Mouse (Mus musculus) kidney, postnatal 10 days (tissue): Measurements from ENCODE around the gene Syk.

Source experiments
- DNase-seq: peaks from one replicate; pipeline ENCODE4 v3.0.0; 2021; ENCODE audit warnings: mixed read lengths

Gene Syk

DNA sequence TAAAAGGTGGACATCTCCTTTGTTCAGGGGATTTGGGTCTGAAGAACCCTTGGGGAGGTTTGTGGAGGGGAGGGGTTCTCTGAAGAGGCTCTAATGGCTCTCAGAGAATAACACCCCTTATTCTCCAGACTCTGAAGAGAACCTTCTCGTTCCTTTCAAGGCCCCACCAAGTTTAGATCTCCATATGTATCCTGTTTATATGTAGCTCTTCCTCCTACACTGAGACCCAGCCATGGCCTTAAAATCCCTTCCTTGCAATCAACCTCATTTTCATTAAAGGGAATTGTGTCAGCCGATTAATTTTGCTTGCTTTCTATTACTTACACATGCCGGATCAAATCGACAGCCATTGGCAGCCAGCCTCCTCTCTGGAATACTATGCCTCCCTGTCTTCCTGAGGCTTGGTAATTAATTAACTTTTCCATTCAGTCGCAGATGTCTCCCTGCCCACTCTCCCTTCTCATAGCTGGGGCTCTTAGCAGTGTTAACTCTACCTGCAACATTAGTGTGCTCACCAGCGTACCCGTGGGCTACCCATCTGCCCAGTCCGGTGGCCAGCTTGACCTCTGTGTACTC is 13.7 kb upstream of the Syk start:
- DNase-seq = no peak

DNA sequence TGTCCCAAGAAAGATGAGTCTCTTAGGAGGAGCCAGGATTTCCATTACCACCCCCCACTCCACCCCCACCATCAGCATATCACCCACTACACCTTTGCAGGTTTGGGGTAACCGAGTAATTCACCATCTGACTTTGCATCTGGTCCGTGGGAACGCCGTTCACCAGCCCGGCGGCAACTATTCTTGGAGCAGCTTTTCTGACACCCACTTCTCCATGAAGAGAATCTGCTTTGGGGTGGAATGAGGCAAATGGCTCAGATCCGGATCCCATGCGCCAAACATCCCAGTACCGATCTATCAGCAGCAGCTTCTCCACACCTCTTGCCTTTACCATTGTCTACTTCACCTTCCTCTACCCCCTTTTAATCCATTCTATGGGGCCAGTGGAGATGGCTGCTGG is 12.7 kb upstream of the Syk start:
- no peak for DNase-seq

DNA sequence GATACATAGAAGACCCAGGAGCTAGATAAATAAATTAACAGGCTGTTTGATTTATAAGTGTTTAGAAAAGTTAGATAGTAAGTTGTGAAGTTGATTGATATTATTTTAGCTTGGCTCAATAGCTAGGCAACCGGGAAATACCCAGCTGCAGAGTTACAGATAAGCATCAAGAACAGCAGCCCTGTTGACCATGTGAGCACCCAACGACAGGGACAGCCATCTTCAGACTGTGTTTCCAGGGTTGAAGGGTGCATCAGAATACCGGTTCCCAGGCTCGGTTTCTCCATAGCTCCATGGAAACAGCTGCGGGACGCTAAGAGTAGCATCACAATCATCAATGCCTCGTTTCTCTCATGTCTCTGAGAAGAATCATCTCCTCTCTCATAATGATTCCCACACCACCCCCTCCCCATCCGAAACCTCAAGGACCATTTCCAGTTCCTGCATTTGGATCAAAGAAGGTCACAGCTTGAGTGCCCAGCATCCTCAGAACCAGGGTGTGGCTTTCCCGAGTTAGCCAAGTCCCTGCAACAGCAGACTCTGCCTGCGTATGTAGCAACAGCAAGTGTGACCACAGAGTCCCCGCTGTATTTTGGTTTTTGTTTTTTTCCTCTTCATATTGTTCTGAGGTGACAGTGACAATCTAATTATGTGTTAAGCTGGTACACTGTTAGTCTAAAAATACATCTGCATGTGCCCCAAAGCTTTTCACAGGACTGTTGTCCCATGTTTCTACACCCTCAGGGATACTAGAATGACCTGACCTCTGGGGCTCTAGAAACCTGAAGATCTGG is 11.2 kb upstream of the Syk start:
- DNase-seq = no peak

DNA sequence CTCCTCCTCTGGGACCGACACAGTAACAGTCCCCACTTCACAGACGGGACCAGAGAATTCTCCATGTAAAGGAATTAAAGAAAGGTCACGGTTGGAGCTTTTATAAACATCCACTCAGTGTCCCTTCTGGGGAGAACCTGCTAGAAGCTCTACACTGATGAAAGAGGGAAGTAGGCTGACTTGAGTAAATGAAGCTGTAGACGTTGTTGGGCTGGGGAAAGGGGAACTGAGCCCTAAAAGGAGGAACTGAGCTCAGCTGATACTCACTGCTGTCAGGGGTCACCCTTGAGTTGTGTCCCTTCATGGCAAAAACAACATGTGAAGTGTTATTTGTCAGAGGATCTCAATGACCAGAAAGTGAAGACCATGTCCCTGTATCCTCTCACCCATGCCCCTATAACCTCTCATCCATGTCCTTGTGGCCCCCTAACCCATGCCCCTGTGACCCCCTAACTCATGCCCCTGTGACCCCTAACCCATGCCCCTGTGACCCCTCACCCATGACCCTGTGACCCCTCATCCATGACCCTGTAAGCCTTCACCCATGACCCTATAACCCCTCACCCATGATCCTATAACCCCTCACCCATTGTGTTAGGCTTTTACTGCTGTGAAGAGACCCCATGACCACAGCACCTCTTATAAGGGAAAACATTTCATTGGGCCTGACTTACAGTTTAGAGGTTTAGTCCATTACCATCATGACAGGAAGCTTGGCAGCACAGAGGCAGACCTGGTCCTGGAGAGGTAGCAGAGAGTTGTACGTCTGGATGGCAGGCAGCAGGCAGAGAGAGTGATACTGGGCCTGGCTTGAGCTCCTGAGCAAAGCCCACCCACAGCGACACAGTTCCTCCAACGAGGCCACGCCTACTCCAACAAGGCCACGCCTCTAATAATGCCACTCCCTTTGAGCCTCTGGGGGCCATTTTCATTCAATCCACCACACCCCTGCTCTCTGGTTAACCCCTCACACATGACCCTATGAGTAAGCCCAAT is 10.2 kb upstream of the Syk start:
- no peak for DNase-seq

- no peak for DNase-seq
Measured at GRCm38 (mm10) chr13:52574311-52574710, 8.7 kb upstream of the Syk start.

DNA sequence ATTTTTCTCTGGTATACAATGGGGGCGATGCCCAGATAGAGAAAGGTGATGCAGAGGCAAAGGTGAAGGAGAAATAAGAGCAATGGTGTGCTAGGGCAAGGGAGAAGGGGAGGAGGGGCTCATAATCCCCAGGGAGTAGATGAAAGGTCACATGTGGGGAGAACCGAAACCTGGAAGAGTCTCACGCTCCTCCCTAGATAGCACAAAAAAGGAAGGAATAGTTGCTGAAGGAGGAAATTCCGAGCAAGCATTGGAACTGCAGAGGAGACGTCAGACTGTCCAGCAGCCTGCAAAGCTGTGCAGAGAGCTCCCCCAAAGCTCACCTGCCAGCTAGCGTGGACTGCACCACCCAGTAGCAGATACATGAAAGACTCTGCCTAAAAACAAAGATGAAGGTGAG is 7.5 kb upstream of the Syk start:
- no peak for DNase-seq

- DNase-seq = no peak
Measured at GRCm38 (mm10) chr13:52576021-52576614, 6.9 kb upstream of the Syk start.

DNA sequence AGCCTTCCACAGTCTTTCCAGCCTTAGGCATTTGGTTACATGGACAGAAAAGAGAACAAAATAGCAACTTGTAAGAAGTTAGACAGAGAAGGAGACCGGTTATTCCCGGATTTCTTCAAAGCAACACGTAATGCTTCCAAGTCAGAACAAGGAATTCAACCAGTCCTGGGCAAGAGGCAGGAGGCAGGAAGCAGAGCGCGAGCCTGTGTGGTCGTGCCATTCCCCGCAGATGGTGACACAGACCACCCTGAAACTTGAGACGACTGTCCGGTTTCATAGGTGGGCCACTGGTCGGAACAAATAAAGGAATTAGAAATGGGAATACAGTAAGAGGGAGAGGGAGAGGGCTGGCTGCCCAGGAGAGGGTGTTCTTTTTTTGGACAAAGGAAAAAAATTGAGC is 6.1 kb upstream of the Syk start:
- DNase-seq = no peak

DNA sequence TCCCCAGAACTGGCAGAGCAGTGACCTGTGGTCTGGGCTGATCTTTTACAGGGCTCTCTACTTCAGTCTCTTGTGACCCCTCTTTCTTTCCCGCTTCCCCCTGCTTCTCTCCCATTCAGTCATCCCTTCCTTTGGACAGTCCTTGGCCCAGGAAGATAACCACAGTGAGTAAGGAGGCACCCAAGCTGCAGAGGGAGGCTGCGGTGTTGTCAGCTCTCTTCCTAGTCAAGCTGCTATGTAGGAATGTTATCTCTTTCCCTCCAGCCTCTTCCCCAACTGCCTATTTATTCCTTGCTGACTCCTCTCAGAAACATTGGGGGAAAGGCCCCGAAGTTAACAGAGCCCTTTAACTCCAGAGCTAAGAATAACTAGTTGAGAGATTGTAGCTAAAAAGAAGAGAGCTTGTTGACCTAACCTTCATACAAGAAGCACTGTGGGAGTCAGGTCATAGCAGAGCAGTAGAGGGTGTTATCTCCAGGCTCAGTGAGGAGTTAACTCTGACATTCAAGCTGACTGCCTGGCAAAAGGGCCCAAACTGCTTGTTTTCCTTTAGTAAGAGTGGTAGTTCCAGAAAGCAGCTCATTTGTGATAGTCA is 5.5 kb upstream of the Syk start:
- DNase-seq = no peak

DNA sequence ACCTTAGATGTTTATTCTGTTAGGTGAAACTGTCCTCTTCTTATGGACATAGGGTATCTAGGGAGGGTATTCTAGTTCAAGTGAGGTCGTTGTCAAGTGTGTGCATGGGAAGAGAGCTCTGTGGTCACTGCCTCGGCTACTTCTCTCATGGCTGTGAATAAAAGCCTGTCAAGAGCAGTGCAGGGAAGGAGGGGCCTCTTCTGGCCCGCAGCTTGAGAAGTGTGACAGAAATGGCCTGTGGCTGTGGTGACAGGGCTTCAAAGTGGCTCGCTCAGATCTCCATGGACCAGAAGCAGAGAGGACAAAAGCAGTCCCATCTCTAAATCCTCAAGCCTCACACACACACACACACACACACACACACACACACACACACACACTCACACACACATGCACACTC is 5.0 kb upstream of the Syk start:
- DNase-seq = no peak

DNA sequence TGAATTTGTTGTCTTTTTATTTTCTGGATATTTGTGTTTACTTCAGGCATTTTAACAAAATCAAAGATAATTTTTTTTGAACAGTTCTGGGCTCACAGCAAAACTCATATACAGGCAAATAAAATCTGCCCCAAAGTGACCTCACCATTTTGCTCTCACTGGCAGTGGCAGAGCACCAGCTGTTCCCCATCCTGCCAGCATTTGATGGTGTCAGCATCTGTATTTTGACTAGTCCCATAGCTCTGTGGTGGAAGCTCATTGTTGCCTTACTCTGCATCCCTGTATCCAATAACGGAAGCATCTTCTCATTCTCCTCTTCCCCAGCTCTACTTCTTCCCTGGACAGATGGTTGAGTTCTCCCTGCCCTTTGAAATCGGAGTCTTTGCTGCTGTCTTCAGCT is 4.2 kb upstream of the Syk start:
- DNase-seq = no peak

- peak; percentile 14 for DNase-seq
Measured at GRCm38 (mm10) chr13:52582506-52582877, 481 bp upstream of the Syk start.

DNA sequence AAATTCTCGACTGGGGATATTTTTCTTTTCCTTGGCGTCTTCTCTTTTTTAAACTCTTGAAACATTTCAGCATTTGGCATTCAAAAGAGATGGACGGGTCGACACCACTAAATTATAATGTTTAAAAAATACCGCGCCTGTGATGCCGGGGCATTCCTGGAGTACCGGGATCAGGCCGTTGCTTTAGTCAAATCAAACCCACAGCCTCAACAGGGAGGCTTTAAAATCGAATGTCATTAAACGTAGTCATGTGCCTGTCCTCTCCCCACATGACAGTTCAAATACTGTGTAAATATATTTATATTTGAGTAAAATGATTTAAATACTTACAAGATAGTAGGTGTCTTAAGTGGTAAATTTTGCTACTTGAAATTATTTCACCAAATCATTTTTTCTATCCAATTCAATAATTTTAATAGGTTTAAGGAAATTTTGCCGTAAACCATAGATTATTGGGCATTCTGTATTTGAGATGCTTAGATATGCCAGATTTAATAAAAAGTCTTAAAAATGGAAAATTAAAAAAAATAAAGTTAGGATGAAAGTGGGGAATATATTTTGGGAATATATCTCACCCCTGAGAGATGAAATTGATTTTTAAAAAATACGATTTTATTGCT is 1.1 kb downstream of the Syk start:
- no peak for DNase-seq

DNA sequence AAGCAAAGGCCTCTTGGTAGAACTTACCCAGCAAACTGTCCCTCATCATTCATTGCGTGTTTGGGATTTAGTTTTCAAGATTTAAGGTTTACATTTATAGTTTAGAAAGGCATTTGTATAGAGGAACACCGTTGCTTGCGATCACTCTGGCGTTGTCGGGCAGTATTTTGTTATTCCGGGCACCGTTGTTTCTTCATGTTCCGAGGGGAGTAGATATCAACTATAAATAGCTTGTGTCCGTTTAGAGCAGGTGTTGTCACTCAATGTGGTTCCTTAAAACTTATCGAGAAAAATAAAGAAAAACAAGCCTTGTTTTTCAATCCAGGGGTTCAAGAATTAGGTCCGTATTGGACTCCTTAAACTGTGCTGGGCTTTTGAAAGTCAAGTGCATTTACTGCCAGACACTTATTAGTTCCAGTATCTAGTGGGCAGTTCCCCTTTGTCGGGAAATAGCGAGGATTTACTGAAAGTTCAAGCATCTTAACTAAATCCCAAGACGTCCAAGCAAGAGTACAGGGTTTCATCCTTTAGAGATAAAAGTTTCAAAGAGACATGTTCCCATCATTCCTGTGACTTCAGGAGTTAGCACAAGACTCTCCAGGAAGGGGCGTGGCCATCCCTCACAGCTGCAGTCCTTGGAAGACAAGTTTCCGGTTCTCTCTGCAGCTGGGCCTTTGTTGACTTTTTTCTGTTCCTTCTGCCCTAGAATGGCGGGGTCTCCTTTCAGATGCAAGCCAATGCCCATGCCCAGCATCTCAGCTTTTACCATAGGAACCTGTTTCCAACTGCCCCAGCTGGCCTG is 1.9 kb downstream of the Syk start:
- peak; percentile 33 for DNase-seq

GRCm38 (mm10) chr13:52587761-52588160 is 4.8 kb downstream of the Syk start:
- no peak for DNase-seq

GRCm38 (mm10) chr13:52589043-52589442 is 6.1 kb downstream of the Syk start:
- no peak for DNase-seq

- no peak for DNase-seq
Measured at GRCm38 (mm10) chr13:52591831-52592230, 8.9 kb downstream of the Syk start.

DNA sequence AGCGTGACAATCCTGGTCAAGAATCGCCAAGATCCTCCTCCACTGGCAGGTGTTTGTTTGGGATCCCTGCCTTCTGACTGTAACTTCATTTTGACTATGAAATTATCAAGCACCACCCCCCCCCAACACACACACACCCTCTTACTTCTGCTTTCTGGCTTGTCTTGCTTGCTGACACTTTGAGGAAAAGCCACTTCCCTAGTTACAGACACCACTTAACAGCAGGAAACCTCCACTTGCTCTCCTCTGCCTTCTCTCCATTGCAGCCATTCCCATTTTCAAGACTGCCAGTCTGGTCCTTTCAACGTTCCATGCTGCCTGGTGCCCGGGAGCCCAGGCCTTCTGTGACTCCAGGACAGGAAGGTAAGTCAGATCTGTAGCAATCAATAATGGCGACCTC is 13.7 kb downstream of the Syk start:
- no peak for DNase-seq

DNA sequence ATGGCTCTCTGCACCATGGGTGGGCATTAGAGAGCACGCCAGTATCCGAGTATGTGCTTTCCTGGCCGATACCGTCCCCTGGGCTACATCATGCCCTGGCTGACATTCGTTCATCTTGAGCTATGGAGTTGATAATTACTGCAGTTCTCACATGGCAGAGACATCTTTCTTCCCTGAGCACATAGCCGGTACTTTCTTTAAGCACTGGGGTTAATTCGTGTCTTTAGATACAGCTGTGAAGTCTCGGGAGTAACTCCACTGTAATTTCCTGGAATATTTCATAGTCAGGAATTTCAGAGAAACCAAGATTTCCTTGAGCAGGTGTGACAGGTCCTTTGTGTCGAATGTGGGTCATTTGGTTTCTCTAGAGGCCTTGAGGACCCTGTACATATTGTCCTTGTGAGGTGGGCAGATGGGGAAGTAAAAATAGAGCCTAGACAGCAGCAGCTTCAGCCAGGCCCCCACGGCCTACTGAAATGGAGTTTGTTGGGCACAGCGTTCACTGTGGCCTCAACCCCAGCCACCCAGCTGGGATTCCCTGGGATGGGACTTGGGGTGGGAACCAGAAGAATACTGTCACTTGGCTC is 14.2 kb downstream of the Syk start:
- DNase-seq = no peak

DNA sequence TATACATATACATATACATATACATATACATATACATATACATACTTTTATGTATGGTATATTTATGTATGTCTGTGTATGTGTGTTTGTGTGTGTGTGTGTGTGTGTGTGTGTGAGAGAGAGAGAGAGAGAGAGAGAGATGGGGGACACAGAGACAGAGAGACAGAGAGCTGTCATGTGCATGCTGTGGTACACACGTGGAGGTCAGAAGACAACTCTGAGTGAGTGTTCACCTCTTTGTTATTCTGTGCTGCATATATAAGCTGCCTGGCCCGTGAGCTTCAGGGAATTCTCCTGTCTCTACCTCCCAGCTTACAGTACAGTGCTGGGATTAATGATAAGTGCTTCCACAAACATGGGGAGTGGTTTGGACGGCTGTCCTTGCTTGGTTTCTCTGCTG is 15.3 kb downstream of the Syk start:
- no peak for DNase-seq

DNA sequence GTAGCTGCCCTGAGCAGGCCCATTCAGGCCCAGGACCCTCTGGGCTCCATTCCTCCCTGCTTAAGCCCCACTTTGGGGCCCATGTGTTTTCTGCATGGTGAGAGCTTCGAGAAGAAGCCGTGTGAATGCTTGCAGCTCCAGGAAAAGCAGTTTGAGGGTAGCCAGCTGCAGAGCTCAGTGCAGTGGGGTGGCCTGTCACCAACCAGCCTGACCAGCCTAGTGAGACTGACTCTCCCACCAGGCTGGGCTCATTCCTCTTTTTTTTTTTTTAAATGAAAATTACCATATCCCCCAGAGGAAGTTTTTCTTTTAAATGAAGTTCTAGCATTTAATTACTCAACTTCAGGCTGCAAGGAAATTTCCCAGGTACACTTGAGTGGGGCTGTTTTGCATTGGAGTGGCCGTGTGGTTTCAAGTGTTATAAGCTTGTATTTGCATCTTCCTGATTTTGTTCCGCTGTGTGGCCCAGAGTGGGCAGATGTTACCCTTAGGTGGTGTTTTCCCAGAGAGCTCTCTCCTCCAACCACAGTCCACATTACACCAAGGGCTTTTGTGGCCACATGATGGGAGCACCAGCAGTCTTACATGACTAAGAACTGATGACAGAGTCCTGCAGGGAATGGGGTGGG is 17.2 kb downstream of the Syk start:
- no peak for DNase-seq
